Mouse (Mus musculus): Measurements from ENCODE around the gene Ctsz. TPM values are rescaled to one million over a fixed set of nuclear protein-coding genes. Genes with fewer than 3 reads are reported as not detected.
A peak's percentile ranks its signal among the peaks of the same experiment; 100 is the strongest.

The Ctsz gene
- total and polyA plus RNA-seq, 3 experiments, result 141 to 417 (median 219) TPM

DNA sequence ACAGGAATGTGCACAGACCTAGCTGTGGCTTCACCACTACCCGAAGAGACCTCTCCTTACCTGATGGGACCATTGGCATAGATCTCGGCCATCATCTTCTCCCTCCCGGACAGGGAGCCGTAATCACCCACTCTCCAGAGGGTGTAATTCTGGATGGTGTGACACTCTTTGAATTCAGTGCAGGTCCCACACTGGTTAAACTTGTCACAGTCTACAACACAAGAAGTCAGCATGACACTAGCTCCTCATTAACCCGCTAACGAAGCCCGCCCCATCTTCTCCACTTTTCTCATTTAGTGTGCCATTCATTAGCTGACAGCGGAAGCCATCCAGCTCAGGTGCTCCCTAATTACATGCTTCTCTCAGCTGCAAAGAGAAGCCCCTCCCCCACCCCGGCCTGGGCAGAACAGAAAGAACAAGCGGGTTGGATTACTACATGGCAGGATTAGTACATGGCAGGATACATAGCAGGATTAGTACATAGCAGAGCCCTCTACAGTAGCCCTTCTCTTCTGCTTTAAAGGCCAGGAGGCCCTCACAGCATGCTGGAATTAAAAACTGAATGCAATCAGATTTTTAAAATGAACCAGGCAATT is 9.7 kb downstream of the Ctsz start:
- no peak overlapping the region for H3K27ac ChIP-seq (ENCODE audit: insufficient read depth, low read depth)
- no peak for TF ChIP-seq POLR2AphosphoS2 (IDR thresholded peaks at IDR 0.05; ENCODE audit: low read depth, low read length)
- 0 out of 2 replicates have a peak, but pooled peaks have one; percentile 20 for TF ChIP-seq CHD2 (IDR thresholded peaks at IDR 0.05; ENCODE audit: low read length)
- H3K36me3 ChIP-seq (replicated peaks in 1 of 2; ENCODE audit: control insufficient read depth in 1 of 2, insufficient read depth in 1 of 2, low read length in 1 of 2), result peaks cover 77 to 92% of the 10 kb centered on the region in 2 experiments
- no peak overlapping the region for H3K4me2 ChIP-seq (ENCODE audit: insufficient read depth, low read depth, poor library complexity, severe bottlenecking)
- in situ Hi-C loops (cut with MboI; ENCODE audit: low pct_ligation_motif_present, low pct_unique_long_range_greater_than_20kb, low sequenced_read_pairs) (no loop called here), dilution Hi-C loops (cut with MboI; ENCODE audit: extremely low pct_ligation_motif_present, extremely low pct_unique_long_range_greater_than_20kb, low sequenced_read_pairs) (no loop called here)
- DNase-seq (ENCODE audit: extremely low read depth), result no peak
- no peaks in the 10 kb centered on the region for H3K27me3 ChIP-seq (replicated peaks)
- H3K4me3 ChIP-seq (replicated peaks in 1 of 3; ENCODE audit: low read depth in 2 of 3, low read length in 2 of 3, poor library complexity in 1 of 3), result no peak overlapping the region
- peaks cover under 1 to 11% of the 10 kb centered on the region in 2 experiments; a peak in 3 of 4 replicates for H3K4me1 ChIP-seq (ENCODE audit: control insufficient read depth in 1 of 2, insufficient read depth in 2 of 2)
- no peaks in the 10 kb centered on the region for H3K79me2 ChIP-seq (replicated peaks; ENCODE audit: control insufficient read depth, extremely low read depth, insufficient read depth, poor library complexity, severe bottlenecking)
- H3K9ac ChIP-seq (ENCODE audit: insufficient read depth, low read depth), result no peak overlapping the region
- H3K9me3 ChIP-seq (replicated peaks; ENCODE audit: low read length), result no peaks in the 10 kb centered on the region

GRCm38 (mm10) chr2:174428076-174428835 is 10.6 kb downstream of the Ctsz start:
- Histone ChIP-seq H3K9me3 (replicated peaks; ENCODE audit: low read length) (no peaks in the 10 kb centered on the region), H3K79me2 (replicated peaks; ENCODE audit: control insufficient read depth, extremely low read depth, insufficient read depth, poor library complexity, severe bottlenecking) (no peaks in the 10 kb centered on the region), H3K4me3 (replicated peaks in 1 of 3; ENCODE audit: low read depth in 2 of 3, low read length in 2 of 3, poor library complexity in 1 of 3) (no peak overlapping the region), H3K36me3 (replicated peaks in 1 of 2; ENCODE audit: control insufficient read depth in 1 of 2, insufficient read depth in 1 of 2, low read length in 1 of 2) (peaks cover 79 to 93% of the 10 kb centered on the region in 2 experiments), H3K27me3 (replicated peaks) (no peaks in the 10 kb centered on the region), H3K4me1 (ENCODE audit: control insufficient read depth in 1 of 2, insufficient read depth in 2 of 2) (peaks cover 0 to 10% of the 10 kb centered on the region in 2 experiments; a peak in 1 of 4 replicates), H3K4me2 (ENCODE audit: insufficient read depth, low read depth, poor library complexity, severe bottlenecking) (no peak overlapping the region), H3K9ac (ENCODE audit: insufficient read depth, low read depth) (no peak overlapping the region), H3K27ac (ENCODE audit: insufficient read depth, low read depth) (no peak overlapping the region)
- no peak for DNase-seq (ENCODE audit: extremely low read depth)
- dilution Hi-C loops (cut with MboI; ENCODE audit: extremely low pct_ligation_motif_present, extremely low pct_unique_long_range_greater_than_20kb, low sequenced_read_pairs) (no loop called here), in situ Hi-C loops (cut with MboI; ENCODE audit: low pct_ligation_motif_present, low pct_unique_long_range_greater_than_20kb, low sequenced_read_pairs) (no loop called here)
- TF ChIP-seq MXI1 (IDR thresholded peaks at IDR 0.05; ENCODE audit: low read depth, low read length) (no peak), NELFE (IDR thresholded peaks at IDR 0.05; ENCODE audit: low read depth, low read length) (no peak)

- H3K27me3 ChIP-seq (replicated peaks), result no peaks in the 10 kb centered on the region
Measured at GRCm38 (mm10) chr2:174426856-174427255, 12.0 kb downstream of the Ctsz start.

More at GRCm38 (mm10) chr2:174426856-174427255, 12.0 kb downstream of the Ctsz start:
- TF ChIP-seq USF1 (IDR thresholded peaks at IDR 0.05; ENCODE audit: low read depth, low read length) (no peak), TBP (conservative IDR thresholded peaks at IDR 0.05; ENCODE audit: low read depth, low read length) (no peak), USF2 (conservative IDR thresholded peaks at IDR 0.05; ENCODE audit: low read depth, low read length) (no peak), IRF4 (IDR thresholded peaks at IDR 0.05; ENCODE audit: low read depth, low read length) (no peak), TCF12 (IDR thresholded peaks at IDR 0.05; ENCODE audit: low read depth, low read length) (no peak), GABPA (IDR thresholded peaks at IDR 0.05; ENCODE audit: insufficient replicate concordance, low read depth, low read length) (no peak), JUND (conservative IDR thresholded peaks at IDR 0.05; ENCODE audit: low read depth, low read length) (no peak), HCFC1 (IDR thresholded peaks at IDR 0.05; ENCODE audit: low read depth, low read length) (no peak), BHLHE40 (IDR thresholded peaks at IDR 0.05; ENCODE audit: low read depth, low read length) (no peak), PAX5 (IDR thresholded peaks at IDR 0.05; ENCODE audit: low read length) (no peak), CTCF (conservative IDR thresholded peaks at IDR 0.05 in 1 of 2, IDR thresholded peaks at IDR 0.05 in 1 of 2; ENCODE audit: low read depth in 2 of 2, low read length in 2 of 2) (no peak), KAT2A (IDR thresholded peaks at IDR 0.05; ENCODE audit: insufficient replicate concordance, low read length) (no peak), NELFE (IDR thresholded peaks at IDR 0.05; ENCODE audit: low read depth, low read length) (no peak)
- Histone ChIP-seq H3K79me2 (replicated peaks; ENCODE audit: control insufficient read depth, extremely low read depth, insufficient read depth, poor library complexity, severe bottlenecking) (no peaks in the 10 kb centered on the region), H3K4me1 (ENCODE audit: control insufficient read depth in 1 of 2, insufficient read depth in 2 of 2) (peaks cover 0 to 10% of the 10 kb centered on the region in 2 experiments; a peak in 1 of 4 replicates), H3K27ac (ENCODE audit: insufficient read depth, low read depth) (no peak overlapping the region), H3K4me3 (replicated peaks in 1 of 3; ENCODE audit: low read depth in 2 of 3, low read length in 2 of 3, poor library complexity in 1 of 3) (no peak overlapping the region), H3K36me3 (replicated peaks in 1 of 2; ENCODE audit: control insufficient read depth in 1 of 2, insufficient read depth in 1 of 2, low read length in 1 of 2) (peaks cover 84 to 95% of the 10 kb centered on the region in 2 experiments), H3K4me2 (ENCODE audit: insufficient read depth, low read depth, poor library complexity, severe bottlenecking) (no peak overlapping the region), H3K9me3 (replicated peaks; ENCODE audit: low read length) (no peaks in the 10 kb centered on the region), H3K9ac (ENCODE audit: insufficient read depth, low read depth) (no peak overlapping the region)
- DNase-seq (ENCODE audit: extremely low read depth), result no peak
- in situ Hi-C loops (cut with MboI; ENCODE audit: low pct_ligation_motif_present, low pct_unique_long_range_greater_than_20kb, low sequenced_read_pairs), result no loop called here
- dilution Hi-C loops (cut with MboI; ENCODE audit: extremely low pct_ligation_motif_present, extremely low pct_unique_long_range_greater_than_20kb, low sequenced_read_pairs), result no loop called here

All from CH12.LX (cell line).